Mouse (Mus musculus): ENCODE data around the gene Nlrc5.

DNA sequence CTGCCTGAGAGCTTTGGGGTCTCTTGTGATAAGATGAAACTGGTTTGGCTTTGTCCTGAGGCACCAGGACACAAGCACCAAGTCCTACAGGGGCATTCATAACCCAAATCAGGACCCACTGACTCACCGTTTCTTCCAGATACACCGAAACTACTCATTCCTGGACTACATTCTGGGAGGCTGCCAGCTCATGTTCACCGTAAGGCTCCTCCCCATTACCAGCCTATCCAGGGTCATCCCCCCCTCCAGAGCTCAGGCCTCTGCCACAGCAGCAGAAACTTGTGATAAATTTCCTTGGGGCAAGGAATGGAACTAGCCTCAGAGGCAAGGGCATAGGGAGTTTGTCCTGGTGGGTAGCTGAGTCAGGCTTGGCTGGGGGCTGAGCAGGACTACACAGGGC is 123.1 kb downstream of the Nlrc5 start:
- TF ChIP-seq UBTF (IDR thresholded peaks at IDR 0.05; ENCODE audit: borderline replicate concordance, insufficient read depth, low read depth, low read length): no peak
- no peak for TF ChIP-seq POLR2AphosphoS2 (IDR thresholded peaks at IDR 0.05; ENCODE audit: low read length)
- TF ChIP-seq EP300 (IDR thresholded peaks at IDR 0.05; ENCODE audit: low read depth in 1 of 2, low read length in 2 of 2): no peak
- TF ChIP-seq E2F4 (IDR thresholded peaks at IDR 0.05; ENCODE audit: borderline replicate concordance, low read depth, low read length): no peak
